Mouse (Mus musculus): Measurements from ENCODE around the gene Fut8. TPM values are rescaled to one million over a fixed set of nuclear protein-coding genes. Genes with fewer than 3 reads are reported as not detected.

Fut8 gene
- total RNA-seq, 2 experiments from 2014 or later = 18.0 to 19.6 TPM

DNA sequence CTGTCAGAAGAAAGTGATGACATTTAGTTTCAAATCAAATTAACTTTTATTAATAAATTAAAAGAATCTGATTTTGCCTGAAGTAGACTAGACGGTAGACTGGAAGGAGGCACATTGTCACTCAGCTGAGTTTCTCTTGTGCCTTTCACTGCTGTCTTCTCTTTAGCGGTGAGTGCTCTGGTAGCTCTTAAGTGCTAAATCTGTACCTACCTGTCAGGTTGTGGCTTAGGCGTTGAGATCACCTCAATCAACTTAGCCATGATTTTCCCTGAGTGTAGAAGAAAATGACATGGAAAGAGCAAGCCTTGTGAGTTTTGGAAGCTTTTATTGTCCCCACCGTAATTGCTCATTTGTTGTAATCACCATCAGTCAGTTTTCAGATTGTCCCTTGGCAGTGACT is 59.2 kb downstream of the Fut8 start:
- DNase-seq (ENCODE audit: low spot score) = no peak
- intact Hi-C loops (cut with DNase I) = no loop called here

DNA sequence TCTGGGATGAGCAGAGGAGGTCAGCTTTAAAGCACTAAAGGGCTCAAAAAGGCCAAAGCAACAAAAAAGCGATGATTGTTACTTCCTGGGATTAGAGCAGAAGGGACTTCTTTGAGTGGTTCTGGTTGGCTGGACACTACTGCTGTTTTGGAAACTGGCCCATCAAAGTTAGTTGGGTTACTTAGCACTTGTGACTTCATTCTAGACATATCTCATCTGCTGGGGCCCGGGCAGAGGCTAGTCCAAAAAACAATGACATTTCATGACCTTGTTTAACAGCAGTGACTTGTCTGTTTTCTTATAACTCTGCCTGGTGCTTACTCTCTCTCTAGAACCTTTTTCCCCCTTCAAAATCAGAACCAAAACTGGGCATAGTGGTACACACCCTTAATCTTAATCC is 59.9 kb downstream of the Fut8 start:
- no peak for DNase-seq (ENCODE audit: low spot score)
- intact Hi-C loops (cut with DNase I) = no loop called here

DNA sequence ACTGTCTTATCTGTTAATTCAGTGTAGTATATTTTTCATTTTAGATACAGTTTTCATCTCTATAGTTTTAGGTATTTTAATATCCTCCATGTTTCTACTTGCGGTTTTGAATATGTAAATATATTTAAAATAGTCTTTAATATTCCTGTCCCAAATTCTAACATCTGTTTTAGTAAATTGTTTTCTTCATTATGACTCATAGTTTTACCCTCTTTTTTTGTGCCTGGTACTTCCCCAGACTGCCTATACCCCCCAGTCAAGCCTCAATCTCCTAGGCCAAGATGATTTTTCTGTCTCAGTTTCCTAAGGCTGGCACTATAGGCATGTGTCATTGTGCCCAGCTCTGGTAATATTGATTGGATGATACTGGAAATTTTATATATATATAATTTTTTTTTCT is 64.1 kb downstream of the Fut8 start:
- intact Hi-C loops (cut with DNase I) = no loop called here
- no peak for DNase-seq (ENCODE audit: low spot score)

DNA sequence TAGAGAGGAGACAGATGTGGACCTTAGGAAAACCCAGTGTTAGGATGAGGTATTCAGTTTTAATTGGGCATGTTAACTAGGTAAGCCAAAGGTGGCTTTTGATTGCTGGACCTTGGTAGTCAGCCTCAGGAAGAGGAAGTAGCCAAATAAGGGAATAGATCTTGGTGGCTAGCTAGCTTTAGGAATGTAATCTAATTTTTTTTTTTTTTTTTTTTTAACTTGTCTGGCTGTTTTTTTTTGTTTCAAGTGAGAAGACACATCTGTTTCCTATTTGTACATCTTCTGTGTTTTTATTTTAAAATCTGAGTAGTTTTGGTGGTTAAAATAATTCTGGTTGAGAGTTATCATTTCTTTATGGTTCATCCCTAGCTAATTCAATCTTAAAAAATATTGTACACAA is 65.4 kb downstream of the Fut8 start:
- no peak for DNase-seq (ENCODE audit: low spot score)
- intact Hi-C loops (cut with DNase I) = no loop called here

DNA sequence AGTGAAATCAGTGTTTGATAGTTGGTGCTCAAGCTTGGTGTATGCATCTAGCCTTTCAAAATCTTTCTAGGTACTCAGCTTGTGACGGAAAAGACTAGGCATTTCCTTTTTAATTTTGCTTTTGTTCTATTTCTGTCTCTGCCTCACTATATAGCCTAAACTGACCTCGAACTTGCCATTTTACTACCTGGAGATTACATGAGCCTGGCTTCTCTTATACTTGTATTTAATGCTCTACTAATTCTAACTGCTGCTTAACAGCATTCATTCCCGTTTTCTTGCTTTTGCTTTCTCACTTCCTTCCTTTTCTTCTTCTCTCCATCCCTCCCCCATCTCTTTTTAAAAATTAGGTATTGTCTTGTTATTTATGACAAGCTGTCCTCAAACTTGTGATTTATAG is 67.6 kb downstream of the Fut8 start:
- intact Hi-C loops (cut with DNase I) = no loop called here
- DNase-seq (ENCODE audit: low spot score) = no peak

DNA sequence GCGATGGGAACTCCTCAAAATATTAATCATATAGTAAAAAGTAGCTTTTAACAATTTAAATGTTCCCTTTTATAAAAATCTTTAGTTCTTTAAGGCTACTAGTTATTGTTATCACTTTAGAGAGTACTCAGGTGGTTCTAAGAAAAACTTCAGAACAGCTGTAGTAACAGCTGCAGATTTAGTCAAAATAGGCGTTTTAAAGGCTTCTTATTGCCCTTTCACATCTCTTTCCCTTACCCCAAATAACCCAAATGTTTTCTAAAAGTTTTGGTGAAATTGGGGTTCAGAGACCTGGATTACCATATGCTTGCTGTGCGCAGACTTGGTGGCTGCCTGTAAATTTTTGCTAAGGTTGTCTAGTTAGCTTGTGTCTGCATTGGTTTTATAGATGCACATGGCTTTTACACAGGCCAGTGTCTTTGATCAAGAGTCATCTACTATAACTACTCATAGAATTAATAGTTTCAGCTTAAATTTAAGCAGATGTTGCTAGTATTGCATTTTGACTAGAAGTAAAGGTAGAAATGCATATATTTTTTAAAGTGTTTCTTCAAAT is 68.9 kb downstream of the Fut8 start:
- no peak for DNase-seq (ENCODE audit: low spot score)
- intact Hi-C loops (cut with DNase I) = no loop called here

DNA sequence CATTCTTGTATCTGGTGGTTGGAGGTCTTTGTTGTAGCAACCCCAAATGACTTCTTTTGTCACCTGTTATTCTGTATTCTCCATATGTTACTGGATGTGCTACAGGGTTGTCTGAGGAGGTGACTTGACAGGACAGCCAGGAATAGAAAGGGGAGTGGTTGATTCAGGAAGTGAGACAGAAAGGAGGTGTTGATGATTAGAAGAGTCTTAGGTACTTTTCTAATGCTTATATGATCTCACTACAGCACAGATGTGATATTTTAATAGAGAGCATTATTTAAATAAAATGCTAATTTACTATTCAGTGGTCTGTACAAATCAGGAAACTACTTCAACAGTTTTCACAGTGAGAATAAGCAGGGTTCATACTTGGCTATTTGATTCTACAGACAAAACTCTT is 71.6 kb downstream of the Fut8 start:
- intact Hi-C loops (cut with DNase I) = no loop called here
- no peak for DNase-seq (ENCODE audit: low spot score)

DNA sequence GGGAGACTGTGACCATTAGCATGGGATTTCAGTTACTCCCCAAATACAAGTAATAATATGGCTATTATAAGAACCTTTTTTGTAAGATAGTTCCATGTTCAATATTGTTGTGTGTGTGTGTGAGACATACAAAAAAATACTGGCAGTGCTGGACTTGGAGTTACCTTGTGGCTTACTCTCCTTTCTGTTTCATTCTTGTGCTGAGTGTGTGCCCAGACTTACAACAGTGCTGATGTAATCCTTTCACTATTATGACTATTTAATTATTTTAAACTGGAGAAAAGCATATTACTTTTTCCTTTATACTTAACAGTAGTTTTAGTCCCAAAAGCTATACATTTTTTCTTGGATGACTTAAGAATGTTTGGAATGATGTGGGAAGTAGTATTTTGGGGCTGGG is 75.6 kb downstream of the Fut8 start:
- no peak for DNase-seq (ENCODE audit: low spot score)
- intact Hi-C loops (cut with DNase I) = no loop called here

DNA sequence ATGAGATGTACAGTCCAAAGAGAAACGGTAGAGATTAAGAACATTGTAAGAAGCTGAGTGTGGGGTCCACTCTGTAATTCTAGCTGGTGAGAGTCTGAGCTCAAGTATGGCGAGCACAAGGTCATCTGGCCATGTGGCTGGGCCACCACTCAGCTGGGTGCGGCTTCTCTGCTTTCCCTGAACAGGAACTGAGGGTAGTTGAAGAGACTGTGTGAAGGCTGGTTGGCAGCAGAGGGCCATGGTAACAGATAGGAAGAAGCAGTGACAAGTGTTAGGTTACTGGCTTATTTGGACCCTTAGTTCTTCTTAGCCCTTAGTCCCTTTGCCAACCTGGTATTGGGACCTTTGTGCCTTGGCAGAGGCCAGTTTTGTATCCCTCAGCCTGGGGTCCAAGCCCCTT is 86.2 kb downstream of the Fut8 start:
- intact Hi-C loops (cut with DNase I) = no loop called here
- no peak for DNase-seq (ENCODE audit: low spot score)

DNA sequence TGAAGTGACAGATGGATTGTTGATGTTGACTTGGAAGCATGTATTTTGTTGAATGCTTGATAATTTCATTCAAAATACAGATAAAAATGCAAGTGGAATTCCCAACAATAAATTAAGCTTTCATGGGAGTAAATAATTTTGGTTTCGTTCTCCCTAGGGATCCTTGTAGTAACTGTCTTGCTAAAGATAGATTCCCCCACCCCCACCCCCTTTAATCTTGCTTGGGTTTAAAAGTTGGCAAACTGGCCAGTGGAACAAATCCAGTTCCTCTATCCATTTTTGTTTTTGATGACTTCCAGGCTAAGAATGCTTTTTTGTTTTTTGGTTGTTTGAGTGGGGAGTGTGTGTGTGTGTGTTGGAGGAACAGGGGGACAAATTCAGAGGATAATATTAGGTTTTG is 108.6 kb downstream of the Fut8 start:
- intact Hi-C loops (cut with DNase I) = no loop called here
- DNase-seq (ENCODE audit: low spot score) = no peak

DNA sequence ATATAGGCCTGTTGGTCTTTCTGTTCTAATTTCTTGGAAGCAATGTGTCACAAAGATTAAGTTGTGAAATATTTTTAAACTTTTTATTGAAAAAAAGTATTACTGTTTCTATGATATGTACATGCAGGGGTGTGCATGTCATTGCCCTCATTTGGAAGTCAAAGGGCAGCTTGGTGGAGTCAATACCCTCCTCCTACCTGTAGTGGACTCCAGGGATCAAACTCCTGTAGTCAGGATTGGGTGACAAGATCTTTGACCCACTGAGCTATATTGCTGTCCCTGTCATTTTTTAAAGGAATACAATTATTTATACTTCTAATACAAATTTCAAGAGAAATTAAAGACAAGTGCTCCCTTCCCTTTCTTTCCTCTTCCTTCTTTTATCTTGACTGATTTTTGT is 111.6 kb downstream of the Fut8 start:
- intact Hi-C loops (cut with DNase I) = no loop called here
- no peak for DNase-seq (ENCODE audit: low spot score)

DNA sequence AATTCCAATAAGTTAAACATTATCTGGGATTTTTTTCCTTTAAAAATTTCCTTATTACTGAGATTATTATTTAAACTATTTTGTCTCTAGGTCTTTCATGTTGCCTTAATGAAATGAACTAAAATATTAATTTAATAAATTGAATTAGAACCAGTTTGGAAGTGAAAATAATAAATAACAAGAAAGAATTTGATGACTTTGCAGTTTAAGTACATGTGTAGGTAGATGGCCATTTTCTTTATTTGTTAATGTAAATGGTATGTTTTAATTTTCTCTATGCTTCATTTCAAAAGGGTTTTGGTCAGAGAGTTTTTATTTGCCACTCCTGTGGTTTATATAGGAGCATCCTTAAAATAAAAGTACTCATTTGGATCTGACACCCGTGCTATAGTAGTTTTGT is 177.8 kb downstream of the Fut8 start:
- intact Hi-C loops (cut with DNase I) = no loop called here
- no peak for DNase-seq (ENCODE audit: low spot score)

DNA sequence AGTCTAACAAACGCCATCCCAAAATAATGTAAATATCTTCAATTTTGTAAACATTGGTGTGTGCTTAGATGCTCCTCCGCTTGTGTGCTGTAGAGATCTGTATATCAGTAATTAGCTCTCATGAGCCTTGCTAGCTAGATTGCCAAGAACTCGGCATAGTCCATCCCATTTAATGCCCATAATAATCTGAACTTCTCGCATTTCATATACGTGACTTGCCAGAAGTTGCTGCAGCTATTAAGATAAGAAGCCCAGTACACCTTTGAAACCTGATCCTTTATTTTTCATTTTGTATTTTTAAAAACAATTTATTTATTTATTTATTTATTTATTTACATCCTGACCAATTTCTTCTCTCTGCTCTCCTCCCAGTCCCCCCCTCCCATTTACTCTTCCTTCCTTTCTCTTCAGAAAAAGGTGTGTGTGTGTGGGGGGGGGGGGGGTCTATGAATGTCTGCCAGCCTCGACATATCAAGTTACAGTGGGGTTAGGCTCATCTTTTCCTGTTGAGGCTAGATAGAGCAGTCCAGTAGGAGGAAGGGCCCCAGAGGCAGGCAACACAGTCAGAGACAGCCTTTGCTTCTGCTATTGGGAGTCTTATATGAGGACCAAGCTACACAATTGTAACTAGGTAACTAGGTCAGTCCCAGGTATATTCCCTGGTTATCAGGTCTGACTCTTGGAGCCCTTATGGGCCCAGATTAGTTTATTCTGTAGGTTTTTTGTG is 183.9 kb downstream of the Fut8 start:
- intact Hi-C loops (cut with DNase I) = no loop called here
- DNase-seq (ENCODE audit: low spot score) = no peak

DNA sequence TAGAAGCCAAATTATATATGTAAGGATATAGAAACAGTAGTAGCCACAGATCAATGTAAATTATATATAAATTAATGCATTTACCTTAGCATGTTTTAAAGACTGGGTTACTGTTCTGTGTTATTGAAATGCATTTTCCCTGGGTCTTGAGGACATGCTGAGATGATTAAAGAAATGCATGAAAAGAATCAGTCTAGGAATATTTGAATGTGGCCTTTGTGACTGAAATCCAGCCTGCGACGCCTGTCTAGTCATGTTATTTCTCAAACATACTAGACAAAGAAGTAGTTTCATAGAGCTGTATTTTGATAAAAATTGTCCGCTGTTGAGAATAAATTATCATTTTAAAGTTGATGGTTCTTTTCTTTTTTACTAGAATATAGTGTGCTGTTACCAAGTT is 188.2 kb downstream of the Fut8 start:
- intact Hi-C loops (cut with DNase I) = no loop called here
- no peak for DNase-seq (ENCODE audit: low spot score)

DNA sequence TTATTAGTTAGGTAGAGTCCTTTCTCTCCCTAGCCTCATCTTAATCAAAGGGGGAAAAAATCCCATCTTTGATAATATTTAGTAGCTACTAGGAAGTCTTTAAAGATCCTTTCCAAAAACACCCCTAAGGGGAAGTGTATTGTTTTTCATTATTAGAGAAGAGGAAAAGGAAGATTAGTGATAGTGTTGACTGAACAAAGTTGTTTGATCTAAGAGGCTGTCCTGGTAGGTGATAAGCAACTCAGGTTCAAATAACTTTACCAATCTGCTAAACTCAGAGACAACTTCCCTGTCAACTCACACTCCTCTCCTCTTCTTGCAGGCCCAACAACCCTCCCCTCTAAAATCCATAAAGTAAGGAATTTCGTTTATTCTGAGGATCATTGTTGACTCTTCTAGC is 190.2 kb downstream of the Fut8 start:
- intact Hi-C loops (cut with DNase I) = no loop called here
- DNase-seq (ENCODE audit: low spot score) = no peak

DNA sequence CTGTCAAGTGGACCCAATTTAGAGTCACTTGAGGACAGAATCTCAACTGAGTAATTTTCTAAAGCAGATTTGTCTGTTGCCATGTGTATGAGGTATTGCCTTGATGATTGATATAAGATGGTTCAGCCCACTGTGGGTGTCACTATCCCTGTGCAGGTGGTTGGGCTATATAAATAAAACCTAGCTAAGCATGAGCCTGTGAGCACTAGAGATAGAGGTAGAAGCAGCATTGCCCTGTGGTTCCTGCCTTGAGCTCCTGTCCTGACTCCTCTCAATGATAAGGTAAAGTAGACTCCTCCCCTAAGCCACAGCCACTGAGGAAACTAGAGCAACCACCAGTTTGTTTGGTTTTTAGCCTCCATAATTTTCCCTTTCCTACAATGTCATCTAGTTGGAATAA is 191.5 kb downstream of the Fut8 start:
- DNase-seq (ENCODE audit: low spot score) = no peak
- intact Hi-C loops (cut with DNase I) = no loop called here

DNA sequence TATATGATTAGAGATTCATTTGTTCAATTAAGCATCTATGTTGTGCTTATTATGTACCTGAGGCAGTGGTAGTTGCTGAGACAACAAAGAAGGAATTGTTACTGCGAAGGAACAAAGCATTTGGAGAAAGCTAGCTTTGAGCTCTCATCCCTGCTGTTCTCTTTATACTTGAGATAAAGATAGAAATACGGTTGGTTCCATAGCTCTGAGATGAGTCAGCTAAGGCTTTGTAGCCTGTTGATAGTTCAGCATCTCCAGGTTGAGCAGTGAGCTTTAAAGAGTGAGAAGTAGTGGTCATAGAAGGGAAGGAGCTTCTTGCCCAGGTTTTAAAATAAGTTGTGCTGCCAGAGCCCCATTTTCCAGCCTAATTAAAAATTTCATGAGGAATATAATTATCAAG is 198.8 kb downstream of the Fut8 start:
- no peak for DNase-seq (ENCODE audit: low spot score)
- intact Hi-C loops (cut with DNase I) = loop anchor here (5.0 kb wide), 1 partner anchor 34 kb away; no protein-coding TSS in a partner anchor

DNA sequence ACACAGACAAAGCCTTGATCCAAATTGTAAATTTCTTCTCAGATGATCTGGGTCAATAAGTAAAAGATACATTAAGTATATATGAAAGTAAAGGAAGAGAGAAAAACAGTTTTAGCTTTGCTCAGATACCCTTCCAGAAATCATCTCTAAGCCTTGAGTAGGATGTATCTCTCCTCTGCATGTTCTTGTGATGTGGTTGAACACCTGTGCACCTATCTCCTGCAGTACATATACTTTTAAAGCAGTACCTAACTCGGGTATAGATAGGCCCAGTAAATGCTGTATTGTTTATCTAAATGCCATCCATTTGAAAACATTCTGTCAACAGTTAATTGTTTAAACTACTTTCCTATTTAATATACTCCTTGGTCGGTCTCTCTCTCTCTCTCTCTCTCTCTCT is 212.9 kb downstream of the Fut8 start:
- intact Hi-C loops (cut with DNase I) = no loop called here
- no peak for DNase-seq (ENCODE audit: low spot score)

DNA sequence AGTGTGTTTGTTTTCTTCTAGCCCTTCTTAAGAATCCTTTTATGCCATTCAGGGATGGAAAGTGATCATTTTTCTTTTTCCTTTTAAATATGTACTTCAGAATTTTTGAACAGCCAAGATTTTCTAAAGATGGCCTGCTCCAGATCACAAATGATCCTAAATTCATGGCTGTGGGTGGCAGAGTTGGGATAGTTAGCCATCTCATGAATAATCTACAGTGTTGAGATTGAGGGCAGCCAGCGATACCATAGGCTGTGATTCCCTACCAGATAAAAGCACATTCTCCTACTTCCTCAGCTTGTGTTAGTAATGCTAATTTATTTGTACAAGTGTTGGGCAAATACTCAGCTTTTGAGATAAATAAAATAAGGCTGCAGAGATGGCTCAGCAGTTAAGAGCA is 228.3 kb downstream of the Fut8 start:
- DNase-seq (ENCODE audit: low spot score) = no peak
- intact Hi-C loops (cut with DNase I) = loop anchor here (10.0 kb wide), 1 partner anchor 221 kb away; no protein-coding TSS in a partner anchor

DNA sequence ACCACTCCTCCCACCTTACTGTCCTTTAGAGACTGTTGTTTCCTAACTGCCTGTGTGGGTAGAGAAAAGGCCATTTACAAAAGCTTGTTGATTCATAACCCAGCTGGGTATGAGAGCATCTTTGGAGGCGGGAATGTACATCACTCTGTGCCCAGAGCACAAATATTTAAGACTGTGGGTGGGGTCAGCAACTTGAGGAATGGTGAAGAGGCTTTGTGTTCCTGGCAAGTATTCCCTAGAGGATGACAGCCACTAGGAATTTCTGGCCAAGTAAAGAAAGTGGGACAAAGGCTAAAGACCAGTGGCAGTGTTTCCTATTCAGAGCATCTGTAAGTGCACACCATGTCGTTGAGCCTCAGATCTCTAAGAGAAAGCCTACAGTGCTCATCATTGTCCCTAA is 242.0 kb downstream of the Fut8 start:
- intact Hi-C loops (cut with DNase I) = no loop called here
- no peak for DNase-seq (ENCODE audit: low spot score)

DNA sequence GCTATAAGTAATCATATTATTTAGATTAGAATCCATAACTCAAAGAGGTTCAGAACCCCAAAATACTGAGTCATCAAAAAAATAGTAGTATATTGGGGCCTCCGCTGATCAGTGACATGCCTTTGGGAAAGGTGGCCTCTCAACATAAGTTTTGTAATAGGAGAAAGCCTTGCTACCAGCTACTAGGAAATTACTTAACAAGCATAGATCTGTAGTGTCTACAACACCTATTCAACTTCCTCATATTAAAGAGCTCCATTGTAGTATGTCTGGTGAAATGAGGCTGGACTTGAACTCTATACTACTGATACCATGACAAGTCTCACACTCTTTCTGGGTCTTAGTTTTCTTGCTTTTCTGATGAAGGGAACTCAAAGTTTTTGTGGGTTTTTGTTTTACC is 243.2 kb downstream of the Fut8 start:
- no peak for DNase-seq (ENCODE audit: low spot score)
- intact Hi-C loops (cut with DNase I) = no loop called here

DNA sequence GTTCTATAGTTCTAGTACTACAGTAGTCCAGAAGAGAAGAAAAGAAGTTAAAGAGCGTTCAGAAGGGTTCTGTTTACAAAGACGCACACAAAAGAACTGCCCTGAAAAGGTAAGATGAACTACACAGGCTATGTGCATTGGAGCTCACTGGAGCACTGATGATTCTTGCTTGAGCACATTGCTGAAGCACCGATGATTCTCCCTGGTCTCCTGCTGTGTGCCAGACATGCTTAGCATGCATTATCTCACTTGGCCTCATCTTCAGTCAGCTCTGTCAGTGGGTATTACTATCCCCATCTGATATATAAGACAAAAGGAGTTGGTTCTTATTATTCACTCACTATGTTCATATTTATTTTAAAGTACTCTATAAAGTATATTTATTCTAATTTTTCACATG is 243.9 kb downstream of the Fut8 start:
- no peak for DNase-seq (ENCODE audit: low spot score)

More for the DNA sequence above, 243.9 kb downstream of the Fut8 start:
- intact Hi-C loops (cut with DNase I) = no loop called here

Measured in heart, postnatal 25 days (tissue).